Mouse (Mus musculus) forebrain, embryonic 10.5 days (tissue): ENCODE measurements around the gene Lrrc56. TPM values are rescaled to one million over a fixed set of nuclear protein-coding genes. Genes with fewer than 3 reads are reported as not detected.
A peak's percentile ranks its signal among the peaks of the same experiment; 100 is the strongest.
"Not testable (repeated sequence)": the region's sequence is repeated elsewhere in the genome, so short reads cannot be mapped to it uniquely, and the experiment has no call there.

Source experiments
- DNase-seq: peaks from one replicate; pipeline ENCODE4 v3.0.0-alpha.2; 2017; ENCODE audit warnings: low spot score; ENCODE audit errors: extremely low spot score
- H3K27ac ChIP-seq: fragments of 300-500 bp; sonication (generic); 2 replicates; pipeline ENCODE4 v1.5.1; 2016; ENCODE audit warnings: mild to moderate bottlenecking
- H3K27me3 ChIP-seq: fragments of 300-500 bp; sonication (generic); 2 replicates; pipeline ENCODE4 v1.6.1; 2016; ENCODE audit warnings: mild to moderate bottlenecking; ENCODE audit not compliant: poor library complexity, severe bottlenecking
- H3K36me3 ChIP-seq: fragments of 300-500 bp; sonication (generic); replicated peaks from 2 replicates; pipeline ENCODE4 v1.6.1; 2016; ENCODE audit warnings: mild to moderate bottlenecking, moderate library complexity
- H3K4me1 ChIP-seq: fragments of 300-500 bp; sonication (generic); 2 replicates; pipeline ENCODE4 v1.6.1; 2016
- H3K4me3 ChIP-seq: fragments of 300-500 bp; sonication (generic); 2 replicates; pipeline ENCODE4 v1.5.1; 2016; ENCODE audit warnings: mild to moderate bottlenecking, moderate library complexity
- H3K9me3 ChIP-seq: fragments of 300-500 bp; sonication (generic); 2 replicates; pipeline ENCODE4 v1.6.1; 2016; ENCODE audit warnings: mild to moderate bottlenecking, moderate library complexity
- WGBS: fragments of 180-500 bp; shearing (Covaris S2); methylation state at CpG from one replicate; pipeline ENCODE4 v1.1.7; 2016; 5-methylcytosine and 5-hydroxymethylcytosine counted together
- microRNA counts: library from miRNA; unstranded; fragments of <30 nt; microRNA quantifications from one replicate; lab custom pipeline; 2017
- microRNA-seq: library from miRNA; unstranded; fragments of <30 nt; microRNA quantifications from one replicate; pipeline ENCODE4, GENCODE M21; 2017
- polyA plus RNA-seq: library from polyadenylated mRNA; unstranded; fragments of >200 nt; fragmentation: Nextera tagmentation; extraction: Ambion mirVana; gene quantifications from 2 replicates; pipeline ENCODE4 v1.2.1, GENCODE M21; 2016

The Lrrc56 gene
- polyA plus RNA-seq, 1 experiment from 2014 or later = 15.5 TPM

DNA sequence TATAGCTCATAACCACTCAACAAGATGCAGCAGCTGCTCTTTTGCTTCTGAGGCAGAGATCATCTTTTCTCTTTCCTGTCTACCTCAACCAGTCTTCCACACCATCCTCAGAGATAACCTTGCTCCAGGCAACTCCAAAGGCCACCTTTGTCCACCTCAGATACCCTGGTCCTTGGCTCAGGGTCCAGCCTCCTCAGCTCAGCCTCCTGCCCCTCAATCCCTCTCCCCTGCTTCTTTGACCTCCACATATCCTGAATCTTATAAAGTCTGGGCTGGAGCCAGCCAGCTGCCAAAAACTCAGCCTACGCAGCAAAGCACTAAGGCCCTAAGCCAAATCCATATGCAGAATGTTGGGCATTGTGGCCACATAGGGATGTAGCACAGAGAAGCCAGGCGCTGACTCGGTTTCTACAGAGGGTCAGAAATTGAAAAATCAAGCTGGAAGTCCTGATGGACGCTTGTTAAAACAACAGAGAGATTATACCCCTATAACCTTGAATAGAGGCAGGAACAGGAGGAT, 28.8 kb downstream of the Lrrc56 start:
- WGBS = 90% methylated on average over 4 of the region's 4 CpGs
- Histone ChIP-seq H3K27ac (peak overlapping the region; percentile 95), H3K36me3 (peaks cover 31% of the 10 kb centered on the region), H3K27me3 (no peaks in the 10 kb centered on the region), H3K9me3 (no peaks in the 10 kb centered on the region), H3K4me1 (peaks cover 50% of the 10 kb centered on the region), H3K4me3 (peak overlapping the region; percentile 65; the same call in 1 of the 2 replicates)
- DNase-seq = no peak

GRCm38 (mm10) chr7:141226535-141226934, 32.6 kb downstream of the Lrrc56 start:
- Histone ChIP-seq H3K9me3 (no peaks in the 10 kb centered on the region), H3K27ac (no peak overlapping the region), H3K4me3 (no peak overlapping the region), H3K36me3 (peaks cover 15% of the 10 kb centered on the region), H3K4me1 (peaks cover 38% of the 10 kb centered on the region), H3K27me3 (no peaks in the 10 kb centered on the region)
- 83% methylated on average over 6 of the region's 6 CpGs for WGBS
- DNase-seq = no peak

DNA sequence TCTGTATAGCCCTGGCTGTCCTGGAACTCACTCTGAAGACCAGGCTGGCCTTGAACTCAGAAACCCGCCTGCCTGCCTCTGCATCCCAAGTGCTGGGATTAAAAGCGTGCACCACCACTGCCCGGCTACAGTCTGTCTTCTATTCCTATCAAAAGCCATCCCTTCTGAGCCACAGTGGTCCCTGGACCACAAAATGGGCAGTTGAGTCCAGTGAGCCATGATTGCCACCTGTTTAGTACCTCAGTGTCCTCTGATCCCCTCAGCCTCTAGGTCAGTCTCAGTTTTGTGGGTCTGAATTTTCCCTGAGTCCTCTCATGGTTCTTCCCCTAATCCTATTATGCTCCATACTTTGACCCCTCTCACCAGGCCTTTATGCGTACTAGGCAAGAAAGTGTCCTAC, 33.8 kb downstream of the Lrrc56 start:
- DNase-seq = no peak
- H3K4me1 ChIP-seq = peaks cover 25% of the 10 kb centered on the region
- H3K9me3 ChIP-seq = no peaks in the 10 kb centered on the region
- H3K27ac ChIP-seq = peak overlapping the region; percentile 98
- peaks cover 28% of the 10 kb centered on the region for H3K36me3 ChIP-seq
- peak overlapping the region; percentile 100 for H3K4me3 ChIP-seq
- no peaks in the 10 kb centered on the region for H3K27me3 ChIP-seq
- WGBS = 79% methylated on average over 4 of the region's 4 CpGs

GRCm38 (mm10) chr7:141228279-141229067, 34.5 kb downstream of the Lrrc56 start, which contains the start of gene Phrf1:
Gene Phrf1, plus strand, starts transcription at chr7:141228784.
- Histone ChIP-seq H3K4me1 (peaks cover 23% of the 10 kb centered on the region), H3K4me3 (peak within 1 kb of the TSS; percentile 100), H3K27ac (peak within 1 kb of the TSS; percentile 98), H3K27me3 (no peaks in the 10 kb centered on the region), H3K36me3 (peaks cover 34% of the 10 kb centered on the region), H3K9me3 (no peaks in the 10 kb centered on the region)
- WGBS = under 1% methylated on average over 76 of the region's 76 CpGs
- DNase-seq = peak; percentile 93

GRCm38 (mm10) chr7:141229702-141230101, 35.7 kb downstream of the Lrrc56 start:
- peak overlapping the region; percentile 100 for H3K4me3 ChIP-seq
- no peaks in the 10 kb centered on the region for H3K9me3 ChIP-seq
- no peaks in the 10 kb centered on the region for H3K27me3 ChIP-seq
- peaks cover 47% of the 10 kb centered on the region for H3K36me3 ChIP-seq
- no peak for DNase-seq
- H3K4me1 ChIP-seq = peaks cover 23% of the 10 kb centered on the region
- peak overlapping the region; percentile 98 for H3K27ac ChIP-seq
- WGBS = 66% methylated on average over 6 of the region's 6 CpGs

DNA sequence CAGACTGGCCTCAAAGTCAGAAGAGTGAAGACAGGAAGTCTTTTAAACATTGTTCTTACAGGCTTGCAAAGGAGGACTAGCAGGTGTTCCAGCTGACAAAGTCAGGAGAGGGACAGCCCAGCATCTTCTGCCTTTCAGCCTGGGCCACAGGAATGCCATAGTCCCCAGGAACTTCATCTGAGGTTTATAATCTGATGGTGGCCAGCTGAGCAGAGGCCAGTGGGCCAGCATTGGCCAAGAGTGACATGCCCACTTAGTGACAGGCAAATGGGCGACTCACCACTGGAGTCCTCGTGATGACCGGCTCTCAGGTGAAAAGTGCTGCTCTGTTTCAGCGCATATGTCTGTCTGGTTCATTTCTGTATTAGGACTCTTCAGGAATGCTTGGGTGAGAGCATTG, 36.6 kb downstream of the Lrrc56 start:
- Histone ChIP-seq H3K36me3 (peaks cover 55% of the 10 kb centered on the region), H3K4me1 (peaks cover 23% of the 10 kb centered on the region), H3K27me3 (no peaks in the 10 kb centered on the region), H3K9me3 (no peaks in the 10 kb centered on the region), H3K27ac (no peak overlapping the region), H3K4me3 (peak overlapping the region; percentile 100)
- WGBS = 90% methylated on average over 4 of the region's 4 CpGs
- DNase-seq = no peak

DNA sequence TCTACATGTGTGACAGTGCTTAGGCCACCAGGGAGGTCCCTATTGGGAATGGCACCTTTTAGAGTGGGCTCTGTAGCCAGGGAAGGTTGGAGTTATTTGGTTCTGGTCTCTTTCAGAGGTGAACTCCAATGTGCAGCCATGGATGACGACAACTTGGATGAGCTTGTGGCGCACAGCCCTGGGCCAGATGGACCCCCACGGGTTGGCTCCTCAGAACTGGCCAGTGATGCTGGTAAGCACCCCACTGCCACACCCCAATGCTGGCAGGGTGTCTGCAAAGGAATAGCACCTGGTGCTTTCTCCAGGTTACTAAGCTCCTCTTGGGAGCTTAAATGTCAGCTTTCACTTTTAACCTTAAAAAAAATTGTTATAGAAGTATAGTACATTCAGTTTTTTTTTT, 37.2 kb downstream of the Lrrc56 start:
- Histone ChIP-seq H3K4me3 (no peak overlapping the region), H3K27me3 (no peaks in the 10 kb centered on the region), H3K36me3 (peaks cover 61% of the 10 kb centered on the region), H3K9me3 (no peaks in the 10 kb centered on the region), H3K27ac (no peak overlapping the region), H3K4me1 (peaks cover 23% of the 10 kb centered on the region)
- no peak for DNase-seq
- WGBS = 92% methylated on average over 3 of the region's 3 CpGs

GRCm38 (mm10) chr7:141231551-141231950, 37.6 kb downstream of the Lrrc56 start:
- peaks cover 23% of the 10 kb centered on the region for H3K4me1 ChIP-seq
- no peak overlapping the region for H3K4me3 ChIP-seq
- H3K36me3 ChIP-seq = peaks cover 65% of the 10 kb centered on the region
- H3K9me3 ChIP-seq = no peaks in the 10 kb centered on the region
- WGBS = 89% methylated on average over 10 of the region's 10 CpGs
- no peak overlapping the region for H3K27ac ChIP-seq
- H3K27me3 ChIP-seq = no peaks in the 10 kb centered on the region
- no peak for DNase-seq

DNA sequence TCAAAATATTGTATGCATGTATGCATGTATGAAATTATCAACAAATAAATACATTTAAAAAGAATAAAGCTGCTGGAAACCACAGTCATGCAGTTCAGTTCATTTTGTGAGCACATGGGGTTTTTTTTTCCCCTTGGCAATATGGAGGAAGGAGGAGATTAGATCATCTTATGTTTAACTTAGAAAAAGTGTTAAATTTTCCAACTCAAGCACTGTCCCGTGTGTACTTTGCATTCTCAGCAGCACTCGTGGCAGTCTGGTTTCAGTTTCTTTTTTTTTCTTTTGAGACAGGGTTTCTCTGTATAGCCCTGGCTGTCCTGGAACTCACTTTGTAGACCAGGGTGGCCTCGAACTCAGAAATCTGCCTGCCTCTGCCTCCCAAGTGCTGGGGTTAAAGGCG, 56.5 kb downstream of the Lrrc56 start:
- not testable (repeated sequence) for H3K27me3 ChIP-seq, H3K9me3 ChIP-seq, H3K4me1 ChIP-seq, H3K27ac ChIP-seq, H3K4me3 ChIP-seq, DNase-seq
- 95% methylated on average over 4 of the region's 4 CpGs for WGBS
- peaks cover 98% of the 10 kb centered on the region for H3K36me3 ChIP-seq

- H3K36me3 ChIP-seq = peaks cover 98% of the 10 kb centered on the region
- DNase-seq = no peak
- H3K27me3 ChIP-seq = no peaks in the 10 kb centered on the region
- H3K4me3 ChIP-seq = no peak overlapping the region
- WGBS = 96% methylated on average over 10 of the region's 10 CpGs
- no peaks in the 10 kb centered on the region for H3K9me3 ChIP-seq
- no peak overlapping the region for H3K27ac ChIP-seq
- H3K4me1 ChIP-seq = no peaks in the 10 kb centered on the region
Observed at GRCm38 (mm10) chr7:141256159-141256558, 62.2 kb downstream of the Lrrc56 start.

MicroRNA genes within 50 kb of the gene (microRNA counts, 519-probe panel; counts per million panel counts)
- microRNA mmu-miR-210 (lab: Ali Mortazavi, UCI) = 5,399 counts per million, percentile 87 among the panel's probes with 10 or more counts

Small RNA genes within 50 kb of the gene (microRNA-seq; reads per million reads assigned to microRNA genes)
- gene Mir210 = 742 reads per million, percentile 72 among the genes with 10 or more reads in this experiment

Other genes starting within 250 kb of the Lrrc56 start
- gene Ifitm5, start 243.9 kb upstream of the Lrrc56 start, polyA plus RNA-seq = 2.0 TPM in 2 replicates
- gene Gm45717, start 238.2 kb upstream of the Lrrc56 start, polyA plus RNA-seq = 0.33 TPM in 1 of 2 replicates, not detected in the other
- 365 and 397 TPM in 2 replicates for gene Ifitm2, start 238.2 kb upstream of the Lrrc56 start, polyA plus RNA-seq
- 3.7 and 4.1 TPM in 2 replicates for gene Ifitm1, start 226.9 kb upstream of the Lrrc56 start, polyA plus RNA-seq
- 10.8 and 13.8 TPM in 2 replicates for gene Ifitm3, start 183.4 kb upstream of the Lrrc56 start, polyA plus RNA-seq
- gene Ifitm6, start 176.2 kb upstream of the Lrrc56 start, polyA plus RNA-seq = not detected in 2 replicates
- not detected in 2 replicates for gene Gm17387, start 165.0 kb upstream of the Lrrc56 start, polyA plus RNA-seq
- 24.6 and 30.4 TPM in 2 replicates for gene B4galnt4, start 133.1 kb upstream of the Lrrc56 start, polyA plus RNA-seq
- 2.4 and 2.8 TPM in 2 replicates for gene Pkp3, start 115.9 kb upstream of the Lrrc56 start, polyA plus RNA-seq
- gene Sigirr, start 93.6 kb upstream of the Lrrc56 start, polyA plus RNA-seq = 2.0 and 2.2 TPM in 2 replicates
- 0.53 and 0.69 TPM in 2 replicates for gene Ano9, start 76.4 kb upstream of the Lrrc56 start, polyA plus RNA-seq
- 81.1 and 84.7 TPM in 2 replicates for gene Ptdss2, start 71.8 kb upstream of the Lrrc56 start, polyA plus RNA-seq
- gene Rnh1, start 21.3 kb upstream of the Lrrc56 start, polyA plus RNA-seq = 64.2 and 66.6 TPM in 2 replicates
- 80.6 and 82.7 TPM in 2 replicates for gene Hras, start 152 bp upstream of the Lrrc56 start, polyA plus RNA-seq
- gene Lmntd2, start 19.9 kb downstream of the Lrrc56 start, polyA plus RNA-seq = 3.4 and 4.4 TPM in 2 replicates
- 50.8 and 53.8 TPM in 2 replicates for gene Rassf7, start 21.7 kb downstream of the Lrrc56 start, polyA plus RNA-seq
- 121 and 124 TPM in 2 replicates for gene Phrf1, start 34.6 kb downstream of the Lrrc56 start, polyA plus RNA-seq
- gene Irf7, start 72.3 kb downstream of the Lrrc56 start, polyA plus RNA-seq = 0.15 and 0.23 TPM in 2 replicates
- not detected in 2 replicates for gene Cdhr5, start 82.6 kb downstream of the Lrrc56 start, polyA plus RNA-seq
- gene Sct, start 85.0 kb downstream of the Lrrc56 start, polyA plus RNA-seq = 0.87 and 1.7 TPM in 2 replicates
- gene Drd4, start 97.8 kb downstream of the Lrrc56 start, polyA plus RNA-seq = 0.17 and 0.46 TPM in 2 replicates
- gene Deaf1, start 133.5 kb downstream of the Lrrc56 start, polyA plus RNA-seq = 59.2 and 59.3 TPM in 2 replicates
- gene Tmem80, start 133.6 kb downstream of the Lrrc56 start, polyA plus RNA-seq = 48.2 and 51.0 TPM in 2 replicates
- 4.2 and 4.5 TPM in 2 replicates for gene Eps8l2, start 144.7 kb downstream of the Lrrc56 start, polyA plus RNA-seq
- 335 and 368 TPM in 2 replicates for gene Taldo1, start 198.0 kb downstream of the Lrrc56 start, polyA plus RNA-seq
- gene Gatd1, start 220.0 kb downstream of the Lrrc56 start, polyA plus RNA-seq = 43.2 and 44.7 TPM in 2 replicates
- gene Cend1, start 235.3 kb downstream of the Lrrc56 start, polyA plus RNA-seq = 7.7 and 8.7 TPM in 2 replicates
- gene Slc25a22, start 243.7 kb downstream of the Lrrc56 start, polyA plus RNA-seq = 46.8 and 49.6 TPM in 2 replicates
- gene Pidd1, start 249.9 kb downstream of the Lrrc56 start, polyA plus RNA-seq = 24.9 and 26.4 TPM in 2 replicates